Mouse (Mus musculus) layer of hippocampus, postnatal 36 days (tissue): ENCODE data around the gene Tnf. TPM values are rescaled to one million over a fixed set of nuclear protein-coding genes. Genes with fewer than 3 reads are reported as not detected.

Experiments used
- DNase-seq, 2 experiments: peaks; one replicate each; pipeline ENCODE4 v3.0.0; 2022
- total RNA-seq, 2 experiments: library from RNA; stranded (reverse); gene quantifications; 2 replicates each; pipeline ENCODE4 v1.2.3; 2021

Tnf gene
- total RNA-seq, 2 experiments from 2014 or later, result not detected

DNA sequence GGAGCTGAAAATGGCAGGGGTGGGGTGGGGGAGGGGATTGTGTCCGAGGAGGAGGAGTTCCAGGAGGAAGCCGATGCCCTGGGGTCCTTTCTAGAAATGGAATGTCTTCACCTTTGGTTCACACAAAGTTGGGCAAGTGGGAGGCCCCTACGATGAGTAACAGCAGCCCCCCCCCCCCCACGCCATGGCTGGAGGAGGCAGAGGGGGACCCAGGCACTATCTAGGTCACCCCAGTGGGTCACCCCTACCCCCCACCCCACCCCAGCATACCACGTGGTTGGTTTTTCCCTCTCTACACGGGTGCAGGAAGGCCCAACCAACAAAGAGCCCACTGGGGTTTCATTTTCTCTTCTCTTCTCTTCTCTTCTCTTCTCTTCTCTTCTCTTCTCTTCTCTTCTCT, 4.7 kb downstream of the Tnf start:
- no peak for DNase-seq

GRCm38 (mm10) chr17:35196321-35196641, 5.5 kb downstream of the Tnf start:
- no peak for DNase-seq

DNA sequence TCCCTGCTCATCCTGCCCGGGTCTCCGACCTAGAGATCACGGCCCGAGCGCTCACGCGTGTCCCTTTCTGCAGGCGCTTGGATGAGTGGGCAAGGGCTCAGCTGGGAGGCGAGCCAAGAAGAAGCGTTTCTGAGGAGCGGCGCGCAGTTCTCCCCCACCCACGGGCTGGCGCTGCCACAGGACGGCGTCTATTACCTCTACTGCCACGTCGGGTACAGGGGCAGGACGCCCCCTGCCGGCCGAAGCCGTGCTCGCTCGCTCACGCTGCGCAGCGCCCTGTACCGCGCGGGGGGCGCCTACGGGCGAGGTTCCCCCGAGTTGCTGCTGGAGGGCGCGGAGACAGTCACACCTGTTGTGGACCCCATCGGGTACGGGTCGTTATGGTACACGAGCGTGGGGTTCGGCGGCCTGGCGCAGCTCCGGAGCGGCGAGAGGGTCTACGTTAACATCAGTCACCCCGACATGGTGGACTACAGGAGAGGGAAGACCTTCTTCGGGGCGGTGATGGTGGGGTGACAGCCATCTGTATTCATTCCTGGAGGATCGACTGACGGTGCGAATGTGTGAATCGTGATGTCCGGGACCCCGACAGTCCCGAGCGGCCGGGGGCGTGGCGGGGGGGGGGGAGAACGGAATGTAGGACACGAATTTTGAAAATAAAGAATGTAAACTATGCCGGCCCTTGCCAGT, 6.0 kb downstream of the Tnf start:
- peak; percentile 67 to 74 for DNase-seq

DNA sequence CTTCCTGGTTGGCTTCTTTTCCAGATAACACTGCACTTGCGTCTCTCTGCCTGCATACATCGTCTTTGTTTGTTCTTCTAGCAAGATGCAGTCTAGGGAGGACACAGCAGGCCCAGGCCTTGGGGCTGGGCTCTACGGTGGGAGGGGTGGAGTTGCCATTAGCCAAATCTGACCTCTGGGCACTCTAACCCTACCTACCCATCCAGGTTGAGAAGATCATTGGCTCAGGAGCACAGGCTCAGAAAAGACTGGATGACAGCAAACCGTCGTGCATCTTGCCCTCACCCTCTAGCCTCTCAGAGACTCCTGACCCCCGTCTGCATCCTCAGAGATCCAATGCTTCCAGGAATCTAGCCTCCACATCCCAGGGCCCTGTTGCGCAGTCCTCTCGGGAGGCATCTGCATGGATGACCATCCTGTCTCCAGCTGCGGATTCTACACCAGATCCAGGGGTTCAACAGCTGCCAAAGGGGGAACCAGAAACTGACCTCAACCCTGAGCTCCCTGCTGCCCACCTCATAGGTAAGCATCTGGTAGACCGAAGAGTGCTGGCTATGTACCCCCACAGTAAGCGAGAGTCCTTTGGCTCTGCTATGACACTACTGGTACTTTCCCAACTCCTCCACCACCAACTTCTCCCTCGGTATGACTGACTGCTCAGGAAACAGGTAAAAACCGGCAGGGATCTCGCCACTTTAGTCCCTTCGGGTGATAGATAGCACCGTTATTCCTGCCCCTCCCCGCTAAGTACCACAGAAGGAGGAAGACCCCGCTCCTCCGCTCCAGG, 6.8 kb downstream of the Tnf start:
- no peak for DNase-seq

GRCm38 (mm10) chr17:35193881-35194843, 7.6 kb downstream of the Tnf start, which contains the start of gene Ltb:
TSS of gene Ltb (plus strand) at chr17:35194439.
- no peak for DNase-seq

- no peak for DNase-seq
Measured at GRCm38 (mm10) chr17:35192924-35193323, 8.9 kb downstream of the Tnf start.

GRCm38 (mm10) chr17:35191723-35192122, 10.1 kb downstream of the Tnf start:
- no peak for DNase-seq

DNA sequence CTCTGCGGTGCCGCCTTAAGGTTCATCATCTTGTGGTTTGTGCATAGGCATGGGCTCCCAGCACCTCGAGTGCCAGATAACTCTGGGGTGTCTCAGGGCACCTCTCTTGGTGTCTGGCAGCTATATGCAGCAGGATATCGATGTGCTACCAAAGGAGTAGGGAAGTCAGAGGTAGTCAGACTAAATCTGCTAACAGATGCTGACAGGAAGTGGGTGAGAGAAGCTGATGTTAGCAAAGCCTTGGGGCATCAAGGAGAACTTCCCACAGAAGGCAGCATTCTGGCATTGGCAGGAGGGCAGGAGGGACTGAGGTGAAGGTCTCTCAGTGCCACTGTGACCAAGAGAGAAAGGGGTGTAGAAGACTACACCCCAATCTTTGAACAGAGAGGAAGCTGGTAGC, 11.7 kb downstream of the Tnf start:
- DNase-seq, result no peak

DNA sequence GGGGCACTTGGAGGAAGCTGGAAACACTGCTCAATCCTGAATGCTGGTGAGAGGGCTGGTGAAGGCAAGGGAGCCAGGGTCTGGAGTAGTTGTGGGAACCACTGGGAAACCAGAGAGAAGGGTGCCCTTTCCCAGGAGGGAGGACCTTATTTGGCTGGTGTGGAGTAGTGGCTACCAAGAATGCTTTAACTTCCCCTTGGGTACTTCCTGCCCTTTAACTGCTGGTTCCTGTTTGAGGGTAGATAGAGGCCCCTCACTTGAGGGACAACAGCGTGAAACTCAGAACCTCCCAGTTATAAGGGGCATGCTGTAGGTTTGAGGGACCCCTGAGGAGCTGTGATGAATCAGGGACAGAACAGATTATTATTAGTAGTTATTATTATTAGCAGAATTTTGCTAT, 12.6 kb downstream of the Tnf start:
- DNase-seq, result no peak

GRCm38 (mm10) chr17:35187959-35188610, 13.7 kb downstream of the Tnf start, which contains the start of gene Lst1:
TSS of gene Lst1 (minus strand) at chr17:35188439.
- no peak for DNase-seq

GRCm38 (mm10) chr17:35187345-35187744, 14.5 kb downstream of the Tnf start:
- no peak for DNase-seq

DNA sequence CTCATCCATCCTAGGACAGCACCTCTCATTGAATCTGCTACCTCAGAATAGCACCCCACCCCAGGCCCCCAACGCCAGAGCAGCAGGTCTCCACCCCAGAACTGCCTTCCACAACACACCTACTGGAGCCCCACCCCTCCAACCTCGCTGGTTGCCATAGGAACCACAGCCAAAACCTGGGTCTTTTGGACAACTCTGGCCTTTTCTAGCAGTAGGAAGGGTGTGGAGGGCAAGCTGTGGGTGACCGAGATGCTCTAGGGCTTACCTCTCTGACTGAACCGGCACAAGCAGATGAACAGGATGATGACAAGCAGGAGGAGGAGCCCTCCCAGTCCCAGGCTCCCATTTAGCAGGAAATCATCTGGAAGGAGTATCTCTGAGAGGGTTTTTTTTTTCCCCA, 15.1 kb downstream of the Tnf start:
- DNase-seq, result no peak

- DNase-seq, result no peak
Measured at GRCm38 (mm10) chr17:35185639-35186611, 15.9 kb downstream of the Tnf start.

DNA sequence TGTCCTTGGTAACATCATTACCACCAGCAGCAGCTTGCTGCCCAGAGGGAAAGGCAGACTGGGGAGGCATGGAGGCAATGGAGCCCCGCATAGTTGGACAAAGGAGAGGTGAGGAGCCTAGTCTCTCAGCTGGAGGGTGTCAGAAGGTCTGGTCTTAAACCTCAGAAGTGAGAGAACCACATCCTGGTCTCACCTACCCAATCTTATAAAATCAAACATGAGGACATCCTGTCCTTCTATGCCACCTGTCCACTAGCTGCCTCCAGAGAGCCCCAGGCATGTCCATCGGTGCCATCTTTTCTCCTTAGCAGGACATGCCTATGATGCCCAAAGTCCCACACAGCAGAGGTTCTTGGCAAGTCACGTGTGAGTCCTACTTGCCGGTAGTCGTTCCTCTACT, 21.7 kb downstream of the Tnf start:
- DNase-seq, result no peak

DNA sequence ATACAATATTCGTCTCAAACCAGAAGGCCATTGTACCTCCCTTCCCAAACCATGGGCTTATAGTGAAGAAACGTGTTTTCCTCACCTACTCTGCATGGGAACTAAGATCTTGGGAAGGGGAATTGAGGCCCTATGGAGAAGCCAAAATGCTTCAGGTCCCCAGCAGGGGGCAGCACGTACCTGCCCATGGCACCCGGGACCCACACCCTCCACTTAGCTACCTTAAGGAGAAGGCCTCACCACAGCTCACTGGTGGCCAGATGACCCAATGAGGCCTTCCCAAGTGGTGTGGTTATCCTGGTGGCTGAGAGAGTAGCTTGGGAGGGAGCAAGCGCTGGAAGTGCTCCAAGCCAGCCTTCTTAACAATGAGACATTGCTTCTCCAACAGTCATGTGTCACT, 23.3 kb downstream of the Tnf start:
- peak in 1 of 2 experiments; percentile 59 for DNase-seq

GRCm38 (mm10) chr17:35175968-35176367, 25.8 kb downstream of the Tnf start, which contains the start of gene Aif1:
TSS of gene Aif1 (minus strand) at chr17:35176068.
- DNase-seq, result no peak

GRCm38 (mm10) chr17:35175382-35175781, 26.4 kb downstream of the Tnf start:
- no peak for DNase-seq

GRCm38 (mm10) chr17:35174201-35174977, 27.4 kb downstream of the Tnf start:
- no peak for DNase-seq

- DNase-seq, result no peak
Measured at GRCm38 (mm10) chr17:35173329-35173728, 28.5 kb downstream of the Tnf start.
